Mouse (Mus musculus): Measurements from ENCODE around the gene Slc6a18.

- TF ChIP-seq TAL1 (IDR thresholded peaks at IDR 0.05; ENCODE audit: low read length) (no peak), GATA1 (IDR thresholded peaks at IDR 0.05; ENCODE audit: low read length) (no peak)
Measured at GRCm38 (mm10) chr13:73699714-73700113, 21.9 kb upstream of the Slc6a18 start.

Data from erythroblast, embryonic 14.5 days (primary cell).